Mouse (Mus musculus): Measurements from ENCODE around the gene Pgm3. TPM values are rescaled to one million over a fixed set of nuclear protein-coding genes. Genes with fewer than 3 reads are reported as not detected.
A peak's percentile ranks its signal among the peaks of the same experiment; 100 is the strongest.

Pgm3 gene
- total and polyA plus RNA-seq, 3 experiments = 3.2 to 6.5 (median 6.2) TPM

- TF ChIP-seq POLR2A (IDR thresholded peaks at IDR 0.05; ENCODE audit: insufficient read depth, low read depth, low read length) (no peak), CTCF (IDR thresholded peaks at IDR 0.05) (peak; percentile 88), EP300 (IDR thresholded peaks at IDR 0.05; ENCODE audit: insufficient read depth, low read depth, low read length) (no peak; the same call in 1 of the 2 replicates)
- intact Hi-C loops (cut with DNase I) = loop anchor here (10.0 kb wide), 2 partner anchors 452 to 818 kb away; partner anchors contain the start of gene Cyb5r4
- peak overlapping the region; percentile 79 for H3K4me3 ChIP-seq
These were observed 1.1 kb upstream of the Pgm3 start for GRCm38 (mm10) chr9:86572636-86573291.

GRCm38 (mm10) chr9:86572196-86572595, 554 bp upstream of the Pgm3 start:
- Histone ChIP-seq H3K4me1 (ENCODE audit: control insufficient read depth, insufficient read depth, low read length) (peaks cover 4% of the 10 kb centered on the region), H3K79me2 (replicated peaks; ENCODE audit: control insufficient read depth, insufficient read depth, low read length) (no peaks in the 10 kb centered on the region), H3K27me3 (ENCODE audit: control insufficient read depth, insufficient read depth, low read length) (no peaks in the 10 kb centered on the region), H3K27ac (peak overlapping the region; percentile 42; the same call in 1 of the 2 replicates), H3K4me3 (peak overlapping the region; percentile 79), H3K36me3 (ENCODE audit: control insufficient read depth, insufficient read depth, low read length) (no peaks in the 10 kb centered on the region), H3K9ac (ENCODE audit: low read depth, low read length) (peak overlapping the region; percentile 85)
- no peak for DNase-seq
- intact Hi-C loops (cut with DNase I) = loop anchor here (10.0 kb wide), 2 partner anchors 453 to 817 kb away; partner anchors contain the start of gene Cyb5r4
- WGBS = 1% methylated on average over 25 of the region's 25 CpGs
- TF ChIP-seq POLR2A (IDR thresholded peaks at IDR 0.05; ENCODE audit: insufficient read depth, low read depth, low read length) (no peak), EP300 (IDR thresholded peaks at IDR 0.05; ENCODE audit: insufficient read depth, low read depth, low read length) (no peak), CTCF (IDR thresholded peaks at IDR 0.05) (no peak)

More at GRCm38 (mm10) chr9:86572636-86573291, 1.1 kb upstream of the Pgm3 start:
- H3K9ac ChIP-seq (ENCODE audit: low read depth, low read length) = peak overlapping the region; percentile 85; the same call in 1 of the 2 replicates
- H3K27me3 ChIP-seq (ENCODE audit: control insufficient read depth, insufficient read depth, low read length) = no peaks in the 10 kb centered on the region
- peak; percentile 76 to 83 for DNase-seq
- H3K36me3 ChIP-seq (ENCODE audit: control insufficient read depth, insufficient read depth, low read length) = no peaks in the 10 kb centered on the region
- no peaks in the 10 kb centered on the region for H3K79me2 ChIP-seq (replicated peaks; ENCODE audit: control insufficient read depth, insufficient read depth, low read length)
- peaks cover 4% of the 10 kb centered on the region for H3K4me1 ChIP-seq (ENCODE audit: control insufficient read depth, insufficient read depth, low read length)
- no peak overlapping the region for H3K27ac ChIP-seq
- 21% methylated on average over 13 of the region's 13 CpGs for WGBS

GRCm38 (mm10) chr9:86570946-86571345, 696 bp downstream of the Pgm3 start:
- H3K9ac ChIP-seq (ENCODE audit: low read depth, low read length) = peak overlapping the region; percentile 37; the same call in 1 of the 2 replicates
- TF ChIP-seq CTCF (IDR thresholded peaks at IDR 0.05) (no peak), POLR2A (IDR thresholded peaks at IDR 0.05; ENCODE audit: insufficient read depth, low read depth, low read length) (no peak), EP300 (IDR thresholded peaks at IDR 0.05; ENCODE audit: insufficient read depth, low read depth, low read length) (no peak)
- WGBS = 14% methylated on average over 8 of the region's 8 CpGs
- no peak overlapping the region for H3K27ac ChIP-seq
- H3K36me3 ChIP-seq (ENCODE audit: control insufficient read depth, insufficient read depth, low read length) = no peaks in the 10 kb centered on the region
- no peaks in the 10 kb centered on the region for H3K27me3 ChIP-seq (ENCODE audit: control insufficient read depth, insufficient read depth, low read length)
- no peaks in the 10 kb centered on the region for H3K79me2 ChIP-seq (replicated peaks; ENCODE audit: control insufficient read depth, insufficient read depth, low read length)
- DNase-seq = no peak
- H3K4me1 ChIP-seq (ENCODE audit: control insufficient read depth, insufficient read depth, low read length) = peaks cover 4% of the 10 kb centered on the region
- peak overlapping the region; percentile 79 for H3K4me3 ChIP-seq
- intact Hi-C loops (cut with DNase I) = loop anchor here (2.0 to 10.0 kb wide), 3 partner anchors 104 to 816 kb away; partner anchors contain the start of genes Cyb5r4 and Dop1a

GRCm38 (mm10) chr9:86570261-86570890, 1.3 kb downstream of the Pgm3 start:
- Histone ChIP-seq H3K27me3 (ENCODE audit: control insufficient read depth, insufficient read depth, low read length) (no peaks in the 10 kb centered on the region), H3K9ac (ENCODE audit: low read depth, low read length) (no peak overlapping the region), H3K79me2 (replicated peaks; ENCODE audit: control insufficient read depth, insufficient read depth, low read length) (no peaks in the 10 kb centered on the region), H3K27ac (no peak overlapping the region), H3K36me3 (ENCODE audit: control insufficient read depth, insufficient read depth, low read length) (no peaks in the 10 kb centered on the region), H3K4me1 (ENCODE audit: control insufficient read depth, insufficient read depth, low read length) (peaks cover 4% of the 10 kb centered on the region), H3K4me3 (no peak overlapping the region; the same call in 1 of the 2 replicates)
- no peak for DNase-seq
- intact Hi-C loops (cut with DNase I) = loop anchor here (2.0 to 10.0 kb wide), 3 partner anchors 104 to 816 kb away; partner anchors contain the start of genes Cyb5r4 and Dop1a
- WGBS = 71% methylated on average over 10 of the region's 10 CpGs
- TF ChIP-seq CTCF (IDR thresholded peaks at IDR 0.05) = no peak
- TF ChIP-seq POLR2A (IDR thresholded peaks at IDR 0.05; ENCODE audit: insufficient read depth, low read depth, low read length) = no peak
- TF ChIP-seq EP300 (IDR thresholded peaks at IDR 0.05; ENCODE audit: insufficient read depth, low read depth, low read length) = no peak

- Histone ChIP-seq H3K36me3 (ENCODE audit: control insufficient read depth, insufficient read depth, low read length) (no peaks in the 10 kb centered on the region), H3K9ac (ENCODE audit: low read depth, low read length) (no peak overlapping the region), H3K4me1 (ENCODE audit: control insufficient read depth, insufficient read depth, low read length) (peaks cover 4% of the 10 kb centered on the region), H3K79me2 (replicated peaks; ENCODE audit: control insufficient read depth, insufficient read depth, low read length) (no peaks in the 10 kb centered on the region), H3K27ac (no peak overlapping the region), H3K27me3 (ENCODE audit: control insufficient read depth, insufficient read depth, low read length) (no peaks in the 10 kb centered on the region), H3K4me3 (no peak overlapping the region)
- intact Hi-C loops (cut with DNase I) = loop anchor here (5.0 kb wide), 1 partner anchor 52 kb away; no protein-coding TSS in a partner anchor
- 55% methylated on average over 3 of the region's 3 CpGs for WGBS
- DNase-seq = no peak
- no peak for TF ChIP-seq CTCF (IDR thresholded peaks at IDR 0.05)
- no peak for TF ChIP-seq EP300 (IDR thresholded peaks at IDR 0.05; ENCODE audit: insufficient read depth, low read depth, low read length)
- TF ChIP-seq POLR2A (IDR thresholded peaks at IDR 0.05; ENCODE audit: insufficient read depth, low read depth, low read length) = no peak
These were observed 2.2 kb downstream of the Pgm3 start for GRCm38 (mm10) chr9:86569314-86569910.
